ENCODE assay signal across 9 mouse cellular contexts in genomic region chr8:11473072-11473471, GRCm38 (mm10). TPM values are rescaled to one million over a fixed set of nuclear protein-coding genes. Genes with fewer than 3 reads are reported as not detected.
DNase-seq lines count a peak whose midpoint lies in the region; ATAC-seq and TF ChIP-seq lines count a peak whose summit lies in the region.
"Had no signal": no experiment of that assay in that cellular context is flagged by ENCODE, and none has a peak within 500 bp of the region (broad histone marks: within the 10 kb centered on the region; RNA-seq: fewer than 3 reads in every experiment).

No protein-coding gene starts in this region.

- H3K4me2 ChIP-seq in heart, embryonic 14.5 days (ENCODE audit: low read length): peak overlapping the region; percentile 64
- H3K4me2 ChIP-seq in kidney, postnatal 0 days (ENCODE audit: low read length): peak overlapping the region; percentile 5; the same call in 1 of the 2 replicates

- WGBS in heart, embryonic 14.5 days: 11% methylated on average over 4 of the region's 4 CpGs
- 9% methylated on average over 4 of the region's 4 CpGs for WGBS in kidney, postnatal 0 days
- WGBS in lung, adult 2 months: 23% methylated on average over 4 of the region's 4 CpGs

- no peak for TF ChIP-seq CTCF in kidney, postnatal 0 days (IDR thresholded peaks at IDR 0.05; ENCODE audit: low read depth)
- TF ChIP-seq CTCF in lung, adult 2 months (IDR thresholded peaks at IDR 0.05; ENCODE audit: insufficient read depth, low read length): no peak

- H3K9ac ChIP-seq in heart, embryonic 14.5 days (ENCODE audit: low read length): peak overlapping the region; percentile 65
- H3K9ac ChIP-seq in kidney, postnatal 0 days (ENCODE audit: low read depth, low read length): no peak overlapping the region

- H3K4me3 ChIP-seq in heart, embryonic 14.5 days (ENCODE audit: control insufficient read depth in 1 of 2, insufficient read depth in 1 of 2, low read depth in 1 of 2, low read length in 2 of 2): no peak overlapping the region
- H3K4me3 ChIP-seq in kidney, postnatal 0 days (replicated peaks; ENCODE audit: low read depth, low read length): no peak overlapping the region
- H3K4me3 ChIP-seq in lung, adult 2 months (replicated peaks; ENCODE audit: extremely low read depth, low read depth, low read length): no peak overlapping the region

- H3K27ac ChIP-seq in heart, embryonic 14.5 days (replicated peaks in 1 of 2; ENCODE audit: control insufficient read depth in 1 of 2, insufficient read depth in 1 of 2, low read depth in 2 of 2, low read length in 2 of 2): peak overlapping the region; percentile 86 to 96
- H3K27ac ChIP-seq in kidney, postnatal 0 days: peak overlapping the region; percentile 91

- no peaks in the 10 kb centered on the region for H3K9me3 ChIP-seq in heart, embryonic 14.5 days (ENCODE audit: control insufficient read depth, low read length)
- H3K9me3 ChIP-seq in kidney, postnatal 0 days (replicated peaks; ENCODE audit: low read length): no peaks in the 10 kb centered on the region

- H3K27me3 ChIP-seq in heart, embryonic 14.5 days (ENCODE audit: control insufficient read depth, insufficient read depth, low read length): no peaks in the 10 kb centered on the region
- H3K27me3 ChIP-seq in kidney, postnatal 0 days (ENCODE audit: insufficient read depth, low read length): no peaks in the 10 kb centered on the region

- TF ChIP-seq POLR2A in lung, adult 2 months (IDR thresholded peaks at IDR 0.05; ENCODE audit: borderline replicate concordance, extremely low read depth, low read depth, low read length): no peak

- peaks cover 28 to 57% of the 10 kb centered on the region in 2 experiments for H3K4me1 ChIP-seq in heart, embryonic 14.5 days (ENCODE audit: control insufficient read depth in 2 of 2, insufficient read depth in 2 of 2, low read length in 2 of 2)
- H3K4me1 ChIP-seq in kidney, postnatal 0 days (replicated peaks; ENCODE audit: insufficient read depth, low read length): peaks cover 39% of the 10 kb centered on the region
- H3K4me1 ChIP-seq in lung, adult 2 months (ENCODE audit: control insufficient read depth, insufficient read depth, low read length): peaks cover 8% of the 10 kb centered on the region

- no peaks in the 10 kb centered on the region for H3K36me3 ChIP-seq in heart, embryonic 14.5 days (ENCODE audit: control insufficient read depth, insufficient read depth, low read length)
- H3K36me3 ChIP-seq in kidney, postnatal 0 days (ENCODE audit: insufficient read depth, low read length): no peaks in the 10 kb centered on the region

- peak; percentile 46 for DNase-seq in forelimb bud, embryonic 11.5 days (ENCODE audit: low read depth, low spot score)
- DNase-seq in kidney, postnatal 0 days (ENCODE audit: low spot score): peak; percentile 82
- DNase-seq in lung, adult 2 months: peak; percentile 26
- DNase-seq in urinary bladder, postnatal 14 days (ENCODE audit: low spot score): no peak
- no peak for DNase-seq in neural tube, embryonic 10.5 days (ENCODE audit: extremely low spot score, low spot score)
- DNase-seq in ovary, postnatal 36 days (ENCODE audit: low spot score): no peak
- DNase-seq in cerebellum, adult 9-10 months: no peak

- no peak for ATAC-seq in heart, embryonic 14.5 days (ENCODE audit: insufficient number of reproducible peaks, insufficient read depth, low FRiP score, low read depth)
- peak; percentile 83 for ATAC-seq in kidney, postnatal 0 days (replicated peaks; ENCODE audit: low FRiP score, low read depth)
- ATAC-seq: forebrain, embryonic 14.5 days had no signal

RNA-seq across cellular contexts. Expression of gene Rab20, which starts 5.4 kb away (rescaled TPM):
- 39.3 and 39.7 TPM in 2 replicates for polyA plus RNA-seq in heart, embryonic 14.5 days (2014; fragmentation: Nextera tagmentation; extraction: Ambion mirVana)
- 44.3 and 48.0 TPM in 2 replicates for polyA plus RNA-seq in kidney, postnatal 0 days (2015; fragmentation: Nextera tagmentation; extraction: Ambion mirVana)
- 17.3 and 19.5 TPM in 2 replicates for polyA plus RNA-seq in lung, adult 2 months (2012; rRNA removed)

RNA-seq across cellular contexts. Expression of gene Naxd, which starts 24.2 kb away (rescaled TPM):
- polyA plus RNA-seq in heart, embryonic 14.5 days (2014; fragmentation: Nextera tagmentation; extraction: Ambion mirVana): 74.5 and 82.8 TPM in 2 replicates
- polyA plus RNA-seq in kidney, postnatal 0 days (2015; fragmentation: Nextera tagmentation; extraction: Ambion mirVana): 111 and 115 TPM in 2 replicates
- 142 and 150 TPM in 2 replicates for polyA plus RNA-seq in lung, adult 2 months (2012; rRNA removed)

Comparison
In these comparisons a context has a peak if more than half of its experiments do, and no peak if none do; other contexts are left out.
1. DNase-seq: peak in forelimb bud, embryonic 11.5 days (single experiment), kidney, postnatal 0 days (single experiment) and lung, adult 2 months (single experiment); none in urinary bladder, postnatal 14 days (single experiment), neural tube, embryonic 10.5 days (single experiment), ovary, postnatal 36 days (single experiment) and cerebellum, adult 9-10 months (single experiment).